Mouse (Mus musculus): ENCODE results near the gene Klhl36. TPM values are rescaled to one million over a fixed set of nuclear protein-coding genes. Genes with fewer than 3 reads are reported as not detected.
A peak's percentile ranks its signal among the peaks of the same experiment; 100 is the strongest.

The Klhl36 gene
- polyA plus RNA-seq, 1 experiment from 2014 or later = 11.4 TPM

DNA sequence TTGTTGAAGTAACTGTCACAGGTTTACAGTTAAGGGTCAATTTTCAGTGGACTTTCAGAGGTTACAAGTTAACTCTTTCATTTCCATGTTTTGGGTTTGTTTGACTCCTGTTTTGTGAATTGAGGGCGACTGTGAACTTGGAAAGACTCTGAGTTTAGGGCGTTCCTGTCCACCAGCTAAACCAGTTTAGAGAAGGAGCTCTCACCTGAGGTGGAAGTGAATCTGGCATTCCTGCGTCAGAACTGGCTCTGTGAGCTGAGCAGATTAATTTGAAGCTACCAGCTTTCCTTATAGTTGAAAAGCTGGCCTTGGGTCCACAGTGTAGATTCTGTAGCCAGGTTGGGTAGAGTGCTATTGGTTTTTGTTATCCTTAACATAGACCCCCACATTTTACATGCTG lies 51.1 kb downstream of the Klhl36 start:
- ATAC-seq (peak; percentile 23; the same call in 1 of the 2 replicates), DNase-seq (ENCODE audit: low spot score) (peak; percentile 82)
- no peak overlapping the region for H3K9ac ChIP-seq (replicated peaks; ENCODE audit: low read depth)
- no peaks in the 10 kb centered on the region for H3K36me3 ChIP-seq (ENCODE audit: insufficient read depth, low read length)
- no peak overlapping the region for H3K4me3 ChIP-seq (ENCODE audit: low read depth, low read length)
- 46% methylated on average over 3 of the region's 3 CpGs for WGBS
- H3K4me2 ChIP-seq (replicated peaks; ENCODE audit: low read depth, low read length) = peak overlapping the region; percentile 28; the same call in 1 of the 2 replicates
- peaks cover 23% of the 10 kb centered on the region; the same call in 1 of the 2 replicates for H3K4me1 ChIP-seq (ENCODE audit: insufficient read depth, low read depth, low read length)
- no peaks in the 10 kb centered on the region for H3K27me3 ChIP-seq (replicated peaks; ENCODE audit: insufficient read depth, low read length)
- peak overlapping the region; percentile 69 for H3K27ac ChIP-seq (ENCODE audit: low read length)
- no peaks in the 10 kb centered on the region for H3K9me3 ChIP-seq (ENCODE audit: low read length)
- no peak for TF ChIP-seq CTCF (IDR thresholded peaks at IDR 0.05)
- TF ChIP-seq EP300 (IDR thresholded peaks at IDR 0.05) = no peak

DNA sequence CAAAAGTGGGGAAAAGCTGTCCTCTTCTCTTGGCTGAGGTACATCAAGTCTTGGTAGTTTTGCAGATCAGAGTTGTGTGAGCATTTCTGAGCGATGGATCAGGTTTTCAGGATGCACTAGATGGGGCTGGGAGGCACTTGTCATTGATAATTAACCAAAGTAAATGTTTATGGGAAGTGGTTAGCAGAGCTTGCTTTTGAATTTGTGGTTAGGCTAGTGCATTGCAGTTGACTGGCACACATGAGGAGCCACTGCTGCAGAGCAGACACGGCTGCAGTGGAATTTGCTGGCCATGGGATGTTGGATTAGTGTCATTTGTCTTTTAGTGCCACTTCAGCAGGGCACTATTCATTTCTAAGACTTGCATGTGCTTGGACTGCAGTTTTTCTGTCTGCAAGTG lies 52.1 kb downstream of the Klhl36 start:
- Histone ChIP-seq H3K4me3 (ENCODE audit: low read depth, low read length) (no peak overlapping the region), H3K4me1 (ENCODE audit: insufficient read depth, low read depth, low read length) (peaks cover 23% of the 10 kb centered on the region; the same call in 1 of the 2 replicates), H3K9ac (replicated peaks; ENCODE audit: low read depth) (no peak overlapping the region), H3K36me3 (ENCODE audit: insufficient read depth, low read length) (no peaks in the 10 kb centered on the region), H3K27ac (ENCODE audit: low read length) (peak overlapping the region; percentile 69), H3K4me2 (replicated peaks; ENCODE audit: low read depth, low read length) (peak overlapping the region; percentile 28; the same call in 1 of the 2 replicates), H3K27me3 (replicated peaks; ENCODE audit: insufficient read depth, low read length) (no peaks in the 10 kb centered on the region), H3K9me3 (ENCODE audit: low read length) (no peaks in the 10 kb centered on the region)
- WGBS = 24% methylated on average over 2 of the region's 2 CpGs
- ATAC-seq (no peak), DNase-seq (ENCODE audit: low spot score) (no peak)
- TF ChIP-seq CTCF (IDR thresholded peaks at IDR 0.05) (no peak), EP300 (IDR thresholded peaks at IDR 0.05) (no peak)

DNA sequence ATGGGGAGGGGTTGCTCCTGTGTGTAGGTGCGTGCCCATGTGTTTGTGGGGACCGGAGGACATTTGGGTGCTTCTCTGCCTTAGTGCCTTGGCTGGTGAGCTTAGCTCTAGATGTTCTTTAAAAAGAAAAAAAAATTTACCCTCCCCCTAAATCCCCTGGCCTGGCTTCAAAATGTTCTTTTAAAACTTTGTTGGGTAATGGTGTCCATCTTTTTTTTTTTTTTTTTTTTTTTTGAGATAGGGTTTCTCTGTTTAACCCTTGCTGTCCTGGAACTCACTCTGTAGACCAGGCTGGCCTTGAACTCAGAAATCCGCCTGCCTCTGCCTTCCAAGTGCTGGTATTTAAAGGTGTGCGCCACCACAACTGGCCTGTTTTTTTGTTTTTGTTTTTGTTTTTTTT lies 53.2 kb downstream of the Klhl36 start:
- no peak overlapping the region; the same call in 1 of the 2 replicates for H3K4me2 ChIP-seq (replicated peaks; ENCODE audit: low read depth, low read length)
- H3K9ac ChIP-seq (replicated peaks; ENCODE audit: low read depth) = no peak overlapping the region
- no peaks in the 10 kb centered on the region for H3K36me3 ChIP-seq (ENCODE audit: insufficient read depth, low read length)
- 74% methylated on average over 4 of the region's 4 CpGs for WGBS
- peaks cover 23% of the 10 kb centered on the region; the same call in 1 of the 2 replicates for H3K4me1 ChIP-seq (ENCODE audit: insufficient read depth, low read depth, low read length)
- ATAC-seq (no peak), DNase-seq (ENCODE audit: low spot score) (no peak)
- TF ChIP-seq EP300 (IDR thresholded peaks at IDR 0.05) (no peak), CTCF (IDR thresholded peaks at IDR 0.05) (no peak)
- no peak overlapping the region for H3K4me3 ChIP-seq (ENCODE audit: low read depth, low read length)
- no peak overlapping the region for H3K27ac ChIP-seq (ENCODE audit: low read length)
- H3K27me3 ChIP-seq (replicated peaks; ENCODE audit: insufficient read depth, low read length) = no peaks in the 10 kb centered on the region
- no peaks in the 10 kb centered on the region for H3K9me3 ChIP-seq (ENCODE audit: low read length)

DNA sequence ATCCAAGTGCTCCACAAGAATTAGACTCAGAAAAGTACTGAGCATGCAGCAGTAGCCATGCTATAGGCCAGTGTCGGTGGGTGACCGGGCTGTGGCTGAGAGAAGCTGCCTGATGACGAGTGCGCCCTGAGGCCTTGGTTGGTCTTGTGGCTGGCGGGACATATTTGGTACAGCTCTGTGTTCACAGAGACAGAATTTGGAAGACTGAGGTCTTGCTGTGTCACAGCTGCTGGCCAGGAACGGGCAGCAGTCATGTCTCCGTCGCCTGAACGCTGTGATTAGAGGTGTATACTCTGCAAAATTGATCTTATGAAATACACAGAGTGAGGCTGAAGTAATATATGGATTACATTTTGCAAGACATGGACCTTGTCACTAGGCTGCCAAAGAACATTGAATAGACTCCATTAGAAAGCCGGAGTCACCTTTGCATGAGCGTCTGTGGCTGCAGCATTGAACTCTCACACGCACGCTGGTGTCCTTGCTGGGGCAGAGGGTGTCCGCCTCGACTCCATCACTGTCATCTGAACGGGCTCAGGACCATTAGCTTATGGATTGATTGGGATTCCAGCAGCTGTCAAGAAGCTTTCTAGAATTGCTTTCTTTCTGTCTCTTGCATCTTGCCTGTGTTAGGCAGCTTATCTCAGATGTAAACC lies 54.3 kb downstream of the Klhl36 start:
- ATAC-seq (no peak), DNase-seq (ENCODE audit: low spot score) (no peak)
- Histone ChIP-seq H3K4me3 (ENCODE audit: low read depth, low read length) (no peak overlapping the region), H3K27me3 (replicated peaks; ENCODE audit: insufficient read depth, low read length) (no peaks in the 10 kb centered on the region), H3K9ac (replicated peaks; ENCODE audit: low read depth) (no peak overlapping the region), H3K27ac (ENCODE audit: low read length) (no peak overlapping the region), H3K4me1 (ENCODE audit: insufficient read depth, low read depth, low read length) (peaks cover 21% of the 10 kb centered on the region; the same call in 1 of the 2 replicates), H3K4me2 (replicated peaks; ENCODE audit: low read depth, low read length) (no peak overlapping the region), H3K36me3 (ENCODE audit: insufficient read depth, low read length) (no peaks in the 10 kb centered on the region), H3K9me3 (ENCODE audit: low read length) (no peaks in the 10 kb centered on the region)
- no peak for TF ChIP-seq CTCF (IDR thresholded peaks at IDR 0.05)
- TF ChIP-seq EP300 (IDR thresholded peaks at IDR 0.05) = no peak
- 70% methylated on average over 16 of the region's 16 CpGs for WGBS

DNA sequence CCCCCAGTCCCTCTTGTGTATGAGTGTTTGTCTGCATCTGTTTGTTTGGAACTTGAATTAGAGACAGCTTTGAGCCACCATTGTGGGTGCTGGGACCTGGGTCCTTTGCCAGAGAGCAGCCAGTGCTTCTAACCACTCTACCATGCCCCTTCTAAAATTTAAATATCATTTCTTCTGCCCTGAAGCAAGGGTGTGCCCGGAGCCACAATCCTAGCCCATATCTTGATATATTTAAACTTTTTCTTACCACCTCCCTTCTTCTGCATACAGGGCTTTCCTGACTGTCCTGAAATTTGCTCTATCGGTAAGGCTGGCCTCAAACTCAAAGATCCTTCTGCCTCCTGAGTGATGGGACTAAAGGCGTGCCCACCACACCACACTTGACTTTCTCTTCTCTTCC lies 55.3 kb downstream of the Klhl36 start:
- WGBS = 76% methylated on average over 3 of the region's 3 CpGs
- ATAC-seq (no peak), DNase-seq (ENCODE audit: low spot score) (no peak)
- no peak overlapping the region for H3K27ac ChIP-seq (ENCODE audit: low read length)
- no peaks in the 10 kb centered on the region for H3K9me3 ChIP-seq (ENCODE audit: low read length)
- H3K4me2 ChIP-seq (replicated peaks; ENCODE audit: low read depth, low read length) = no peak overlapping the region
- peaks cover 19% of the 10 kb centered on the region; the same call in 1 of the 2 replicates for H3K4me1 ChIP-seq (ENCODE audit: insufficient read depth, low read depth, low read length)
- no peaks in the 10 kb centered on the region for H3K27me3 ChIP-seq (replicated peaks; ENCODE audit: insufficient read depth, low read length)
- TF ChIP-seq CTCF (IDR thresholded peaks at IDR 0.05) (no peak), EP300 (IDR thresholded peaks at IDR 0.05) (no peak)
- H3K36me3 ChIP-seq (ENCODE audit: insufficient read depth, low read length) = no peaks in the 10 kb centered on the region
- no peak overlapping the region for H3K9ac ChIP-seq (replicated peaks; ENCODE audit: low read depth)
- no peak overlapping the region for H3K4me3 ChIP-seq (ENCODE audit: low read depth, low read length)

- H3K27me3 ChIP-seq (replicated peaks; ENCODE audit: insufficient read depth, low read length) = no peaks in the 10 kb centered on the region
- no peak for TF ChIP-seq EP300 (IDR thresholded peaks at IDR 0.05)
- TF ChIP-seq CTCF (IDR thresholded peaks at IDR 0.05) = no peak
- H3K9ac ChIP-seq (replicated peaks; ENCODE audit: low read depth) = no peak overlapping the region
- H3K4me3 ChIP-seq (ENCODE audit: low read depth, low read length) = no peak overlapping the region
- DNase-seq (ENCODE audit: low spot score) = no peak
- H3K36me3 ChIP-seq (ENCODE audit: insufficient read depth, low read length) = no peaks in the 10 kb centered on the region
- H3K4me1 ChIP-seq (ENCODE audit: insufficient read depth, low read depth, low read length) = peaks cover 16% of the 10 kb centered on the region; the same call in 1 of the 2 replicates
- no peak overlapping the region for H3K4me2 ChIP-seq (replicated peaks; ENCODE audit: low read depth, low read length)
- no peaks in the 10 kb centered on the region for H3K9me3 ChIP-seq (ENCODE audit: low read length)
- no peak overlapping the region for H3K27ac ChIP-seq (ENCODE audit: low read length)
- WGBS = 44% methylated on average over 1 of the region's 1 CpGs
- no peak for ATAC-seq
Measured at GRCm38 (mm10) chr8:119918155-119918567, 56.1 kb downstream of the Klhl36 start.

All from lung, postnatal 0 days (tissue).